Mouse (Mus musculus): ENCODE data around the gene Spdl1.
A peak's percentile ranks its signal among the peaks of the same experiment; 100 is the strongest.
"Not testable (repeated sequence)": the region's sequence is repeated elsewhere in the genome, so short reads cannot be mapped to it uniquely, and the experiment has no call there.

The Spdl1 gene

DNA sequence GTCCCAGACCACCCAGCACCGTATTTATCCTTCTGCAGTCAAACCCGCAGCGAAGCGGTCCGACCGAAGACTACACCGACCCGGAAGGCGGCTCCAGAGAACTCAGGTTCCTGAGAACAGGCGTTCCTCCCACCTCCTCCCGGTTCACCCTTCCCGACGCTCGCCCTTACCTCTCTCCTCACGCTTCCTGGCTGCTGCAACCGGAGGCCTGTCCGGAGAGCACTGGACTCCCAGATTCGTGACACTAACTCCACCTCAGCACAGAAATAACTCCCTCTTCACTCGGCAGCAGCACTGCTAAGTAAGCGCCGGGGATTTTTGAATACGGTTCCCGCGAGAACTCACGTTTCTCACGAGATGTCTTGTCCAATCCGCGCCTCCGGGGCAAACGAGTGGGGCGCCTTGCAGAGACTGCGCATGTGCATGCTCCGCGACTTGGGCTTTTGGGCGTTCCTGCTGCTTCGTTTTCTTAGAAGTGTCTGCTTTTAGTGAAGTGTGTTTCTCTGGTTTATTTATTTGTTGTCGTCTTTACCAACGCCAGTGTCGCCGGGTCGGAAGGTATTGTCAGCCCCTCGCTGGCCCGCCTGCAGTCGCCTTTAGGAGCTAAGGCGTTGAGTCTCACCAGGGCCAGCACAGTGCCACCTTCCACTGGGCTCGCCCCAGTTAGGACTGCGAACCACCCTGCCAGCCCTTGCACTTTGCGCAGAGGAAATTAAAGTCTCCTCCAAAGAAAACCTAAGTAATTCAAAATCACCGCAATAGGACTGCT lies at the start of gene Spdl1:
Gene Spdl1 (minus strand): TSS at position 324 of the 769 bp plus-strand sequence.
- peak; percentile 94 for DNase-seq

- no peak for DNase-seq
Observed at GRCm38 (mm10) chr11:34881528-34881927, 48.1 kb upstream of the Spdl1 start.

DNA sequence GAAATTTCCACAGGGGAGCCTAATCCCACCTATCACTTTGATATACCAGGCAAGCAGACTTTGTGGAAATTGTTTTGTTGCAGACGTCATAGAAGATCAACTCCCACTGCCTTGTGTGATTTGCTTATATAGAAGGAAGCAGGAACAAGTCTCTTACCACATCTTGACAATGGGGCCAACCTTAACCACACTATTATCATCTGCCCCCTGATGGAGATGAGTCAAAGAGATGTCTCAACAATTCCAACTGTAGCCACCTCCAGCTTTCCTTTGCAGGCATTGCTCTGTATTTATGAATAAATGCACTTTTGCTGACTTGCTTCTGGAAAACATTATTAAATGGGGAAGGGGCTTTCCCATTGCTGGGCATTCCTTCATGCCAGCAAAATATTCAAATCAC lies 46.2 kb upstream of the Spdl1 start:
- no peak for DNase-seq

GRCm38 (mm10) chr11:34873861-34874260 lies 40.4 kb upstream of the Spdl1 start:
- DNase-seq = no peak

DNA sequence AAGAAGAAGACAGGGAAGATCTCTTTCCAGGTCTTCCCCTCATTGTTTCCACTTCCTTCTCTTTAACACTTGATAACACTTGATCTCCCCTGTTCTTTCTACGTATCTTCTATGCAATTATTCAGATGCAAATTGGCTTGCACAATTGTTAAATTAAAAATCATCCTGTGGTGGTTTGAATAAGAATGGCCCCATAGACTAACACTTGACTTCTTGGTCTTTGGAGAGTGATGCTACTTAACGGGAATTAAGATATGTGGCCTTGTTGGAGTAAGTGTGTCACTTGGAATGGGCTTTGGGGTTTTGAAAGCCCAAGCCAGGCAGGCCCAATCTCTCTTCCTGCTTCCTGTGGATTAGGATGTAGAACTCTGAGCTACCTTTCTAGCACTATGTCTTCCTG lies 39.0 kb upstream of the Spdl1 start:
- no peak for DNase-seq

- no peak for DNase-seq
Observed at GRCm38 (mm10) chr11:34871991-34872390, 38.5 kb upstream of the Spdl1 start.

- DNase-seq = no peak
Observed at GRCm38 (mm10) chr11:34871456-34871855, 38.0 kb upstream of the Spdl1 start.

- no peak for DNase-seq
Observed at GRCm38 (mm10) chr11:34868626-34869025, 35.2 kb upstream of the Spdl1 start.

DNA sequence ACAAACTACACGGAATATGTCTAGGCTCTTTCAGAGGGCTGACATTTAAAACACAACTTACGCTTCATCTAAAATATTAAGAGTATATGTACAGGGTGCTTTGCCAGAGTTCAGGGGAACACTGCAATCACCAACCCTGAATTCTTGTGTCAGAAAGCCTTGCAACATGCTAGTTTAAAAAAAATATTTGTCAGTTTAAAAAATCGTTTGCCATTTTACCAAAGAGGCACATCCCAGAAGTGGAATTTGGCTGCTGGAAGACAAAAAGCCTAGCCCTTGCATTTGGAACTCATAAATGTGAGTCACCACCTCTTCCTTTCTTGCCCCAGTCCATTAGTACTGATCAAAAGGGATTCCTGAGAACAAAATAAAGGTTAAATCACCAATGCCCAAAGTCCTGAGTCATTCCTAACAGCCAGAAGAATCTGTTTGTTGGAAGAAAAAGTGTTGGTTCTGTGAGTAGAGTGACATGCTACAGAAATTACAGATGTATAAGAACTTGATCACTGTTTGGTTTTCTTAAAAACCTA lies 32.4 kb upstream of the Spdl1 start:
- no peak for DNase-seq

DNA sequence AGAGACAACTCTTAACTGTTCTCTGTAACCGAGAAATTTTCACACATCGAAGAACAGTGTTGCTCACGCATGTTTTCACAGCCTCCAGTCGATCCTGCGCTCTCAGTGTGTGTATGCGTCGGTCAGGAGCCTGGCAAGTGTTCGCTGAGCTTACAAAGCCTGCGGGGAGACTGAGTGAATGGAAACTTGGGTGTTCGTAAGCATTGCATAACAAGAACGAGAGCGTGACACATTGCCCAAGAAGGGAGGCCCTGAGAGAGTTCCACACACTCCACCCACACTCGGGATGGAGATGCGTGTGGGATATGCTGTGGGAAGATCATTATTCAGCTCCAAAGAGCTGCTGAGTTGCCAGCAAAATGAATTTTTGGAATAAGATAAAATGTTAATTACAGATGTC lies 31.7 kb upstream of the Spdl1 start:
- no peak for DNase-seq

- no peak for DNase-seq
Observed at GRCm38 (mm10) chr11:34856652-34857051, 23.2 kb upstream of the Spdl1 start.

DNA sequence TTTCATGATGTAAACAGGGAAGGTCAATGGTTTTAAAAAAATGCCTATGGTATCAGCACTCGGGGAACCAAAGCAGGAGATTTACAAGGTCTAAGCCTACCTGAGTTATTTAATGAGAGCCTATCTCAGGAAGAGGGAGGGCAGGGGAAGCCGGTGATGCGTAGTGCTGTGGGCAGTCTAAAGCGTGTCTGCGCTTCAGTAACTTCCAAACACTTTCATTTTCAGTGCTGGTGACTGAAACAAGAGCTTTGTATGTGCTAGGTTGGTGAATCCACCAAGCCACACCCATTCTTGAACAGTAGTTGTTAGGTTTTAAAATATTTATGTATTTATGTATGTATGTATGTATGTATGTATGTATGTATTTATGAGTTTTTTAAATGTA lies 12.8 kb upstream of the Spdl1 start:
- no peak for DNase-seq

DNA sequence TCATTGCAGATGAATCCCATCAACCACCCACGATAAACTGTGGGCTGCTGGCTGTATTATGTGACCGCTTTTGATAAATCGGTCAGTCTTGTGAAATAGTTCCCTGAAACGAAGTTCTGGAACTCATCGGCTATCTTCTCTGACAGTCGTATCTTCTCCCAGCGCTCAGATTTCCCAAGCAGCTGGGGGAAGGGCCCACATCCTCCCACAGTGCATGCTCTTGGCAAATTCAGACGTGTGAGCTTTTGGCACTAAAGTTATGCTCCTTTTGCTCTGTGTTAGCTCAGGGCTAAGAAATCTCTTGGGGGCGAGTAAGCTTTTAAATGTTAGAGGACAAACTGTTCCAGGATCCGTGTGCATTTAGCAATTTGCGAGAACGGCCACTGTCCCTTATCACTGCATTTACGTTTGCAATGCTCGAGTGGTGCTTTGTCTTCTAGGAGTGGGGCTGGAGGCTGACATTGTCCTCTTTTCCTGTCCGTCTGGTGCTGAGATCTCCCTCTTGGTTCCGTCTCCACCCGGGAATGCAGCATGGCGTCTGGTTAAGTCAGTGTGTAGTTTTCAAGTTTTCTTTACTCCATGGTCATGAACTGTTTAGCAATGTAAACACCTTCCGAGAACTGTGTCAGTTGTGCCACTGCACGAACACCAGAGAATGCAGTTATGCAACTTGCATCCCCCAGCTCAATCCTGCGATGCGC lies 12.3 kb upstream of the Spdl1 start:
- no peak for DNase-seq

DNA sequence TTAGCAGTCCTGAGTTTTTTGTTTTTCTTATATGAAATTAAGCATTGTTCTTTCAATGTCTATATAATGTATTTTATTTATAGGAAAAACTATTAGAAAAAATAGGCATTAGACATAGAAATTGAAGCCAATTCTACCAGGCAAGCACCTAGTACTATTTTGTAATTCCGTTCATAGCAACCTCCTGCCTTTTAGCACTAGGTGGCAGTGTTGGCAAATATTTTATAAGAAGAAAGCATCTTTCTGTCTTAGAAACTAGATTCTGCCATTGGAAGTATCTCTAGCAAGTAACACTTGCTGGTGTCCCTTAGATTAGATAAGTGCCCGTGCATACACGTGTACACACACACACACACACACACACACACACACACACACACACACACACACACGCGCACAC lies 10.1 kb upstream of the Spdl1 start:
- peak; percentile 8 to 20 for DNase-seq

GRCm38 (mm10) chr11:34840283-34840682 lies 6.8 kb upstream of the Spdl1 start:
- no peak for DNase-seq

- DNase-seq = no peak
Observed at GRCm38 (mm10) chr11:34839051-34839450, 5.6 kb upstream of the Spdl1 start.

GRCm38 (mm10) chr11:34836272-34836671 lies 2.8 kb upstream of the Spdl1 start:
- no peak for DNase-seq

GRCm38 (mm10) chr11:34832678-34833077 lies 763 bp downstream of the Spdl1 start:
- DNase-seq = no peak

GRCm38 (mm10) chr11:34827803-34828202 lies 5.6 kb downstream of the Spdl1 start:
- DNase-seq = no peak

GRCm38 (mm10) chr11:34826940-34827339 lies 6.5 kb downstream of the Spdl1 start:
- no peak for DNase-seq

DNA sequence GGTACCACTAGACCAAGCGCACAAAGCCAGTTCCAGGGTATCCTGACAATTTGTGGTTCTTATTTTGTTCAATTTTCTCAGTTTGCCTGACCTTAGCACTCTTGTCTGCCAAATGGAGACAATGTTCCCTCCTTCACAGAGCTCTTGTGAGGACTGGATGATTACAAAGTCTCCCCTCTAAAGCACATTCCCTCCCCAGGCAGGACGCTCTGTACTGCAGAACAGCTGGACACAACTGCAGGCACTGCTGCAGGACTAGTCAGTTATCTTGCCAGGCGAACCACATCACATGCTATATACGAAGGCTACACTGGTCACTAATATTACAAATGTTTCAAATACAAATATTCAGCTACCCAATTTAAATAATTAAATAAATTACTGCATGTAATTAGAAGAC lies 8.7 kb downstream of the Spdl1 start:
- DNase-seq = no peak

- peak in 1 of 2 experiments; percentile 4 for DNase-seq
Observed at GRCm38 (mm10) chr11:34814767-34815166, 18.7 kb downstream of the Spdl1 start.

DNA sequence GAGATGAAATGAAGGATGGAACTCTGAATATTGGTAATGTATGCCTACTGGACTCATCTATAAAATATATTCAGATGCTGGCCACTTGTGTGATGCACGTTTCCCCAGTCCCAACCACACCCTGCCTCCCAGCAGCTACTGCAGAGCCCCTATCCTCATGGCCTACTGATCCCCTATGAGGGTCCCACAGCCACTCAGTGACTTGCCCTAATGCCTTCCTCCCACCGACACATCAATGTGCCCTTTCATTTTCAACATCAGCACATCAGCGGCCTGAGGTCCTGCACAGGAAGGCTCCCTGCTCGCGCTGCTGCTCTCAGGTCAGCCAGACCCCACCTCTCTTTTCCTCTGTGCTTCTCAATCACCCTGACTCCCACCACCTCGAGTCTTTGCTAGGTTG lies 19.1 kb downstream of the Spdl1 start:
- DNase-seq = no peak

GRCm38 (mm10) chr11:34805026-34805425 lies 28.4 kb downstream of the Spdl1 start:
- not testable (repeated sequence) for DNase-seq

Data from cerebellum, adult 18-20 months (tissue).